Mouse (Mus musculus) lung, embryonic 16.5 days (tissue): Measurements from ENCODE around the gene Chst8. TPM values are rescaled to one million over a fixed set of nuclear protein-coding genes. Genes with fewer than 3 reads are reported as not detected.

ENCODE experiments used
- ATAC-seq: fragments of 200-750 bp; cut with Nextera tagmentation; 2 replicates; pipeline ENCODE4 v1.8.0; 2017; ENCODE audit warnings: low read depth, mild to moderate bottlenecking, moderate library complexity
- H3K27ac ChIP-seq: fragments of 300-500 bp; sonication (generic); 2 replicates; pipeline ENCODE4 v1.5.1; 2014; ENCODE audit warnings: mild to moderate bottlenecking, control low read depth, low read length
- H3K27me3 ChIP-seq: fragments of 300-500 bp; sonication (generic); 2 replicates; pipeline ENCODE4 v1.6.1; 2014; ENCODE audit warnings: low read depth, low read length, mixed read lengths; ENCODE audit not compliant: control insufficient read depth, insufficient read depth
- H3K36me3 ChIP-seq: fragments of 300-500 bp; sonication (generic); 2 replicates; pipeline ENCODE4 v1.6.1; 2014; ENCODE audit warnings: low read length; ENCODE audit not compliant: control insufficient read depth, insufficient read depth
- H3K4me1 ChIP-seq: fragments of 300-500 bp; sonication (generic); replicated peaks from 2 replicates; pipeline ENCODE4 v1.6.1; 2014; ENCODE audit warnings: low read length, mixed read lengths; ENCODE audit not compliant: control insufficient read depth, insufficient read depth
- H3K4me2 ChIP-seq: fragments of 300-500 bp; sonication (generic); 2 replicates; pipeline ENCODE4 v1.6.1; 2014; ENCODE audit warnings: low read depth, low read length, control low read depth
- H3K4me3 ChIP-seq: fragments of 300-500 bp; sonication (generic); 2 replicates; pipeline ENCODE4 v1.5.1; 2014; ENCODE audit warnings: mild to moderate bottlenecking, low read length, control low read depth
- H3K9ac ChIP-seq: fragments of 300-500 bp; sonication (generic); 2 replicates; pipeline ENCODE4 v1.6.1; 2014; ENCODE audit warnings: low read length, control low read depth
- H3K9me3 ChIP-seq: fragments of 300-500 bp; sonication (generic); 2 replicates; pipeline ENCODE4 v1.6.1; 2016; ENCODE audit warnings: low read length; ENCODE audit not compliant: control insufficient read depth
- WGBS: fragments of 180-500 bp; shearing (Covaris S2); extraction: QIAGEN DNeasy Blood & Tissue Kit; methylation state at CpG from one replicate; pipeline ENCODE4 v1.1.7; 2014; 5-methylcytosine and 5-hydroxymethylcytosine counted together
- polyA plus RNA-seq: library from polyadenylated mRNA; unstranded; fragments of >200 nt; fragmentation: Nextera tagmentation; extraction: Ambion mirVana; gene quantifications from 2 replicates; pipeline ENCODE4 v1.2.1, GENCODE M21; 2015

Gene Chst8
- polyA plus RNA-seq, 1 experiment from 2014 or later: 4.8 TPM

DNA sequence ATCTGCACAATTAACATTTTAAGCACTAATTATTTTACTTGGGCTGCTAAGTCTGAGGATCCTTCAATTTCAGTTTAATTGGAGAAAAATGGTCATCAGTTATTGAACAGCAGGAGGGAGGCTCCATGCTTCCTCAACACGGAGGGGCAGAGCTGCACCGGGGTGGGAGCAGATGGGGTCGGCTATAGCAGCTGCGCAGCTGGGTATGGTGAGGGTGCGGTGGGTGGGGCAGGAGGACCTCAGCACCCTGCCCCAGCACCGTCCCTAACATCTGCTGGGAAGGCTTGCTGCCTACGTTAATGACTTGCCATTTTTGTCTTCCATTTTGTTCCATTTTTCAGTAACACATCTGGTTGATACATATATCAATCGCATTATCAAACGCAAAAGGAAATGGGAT is 116.4 kb downstream of the Chst8 start:
- peaks cover 10% of the 10 kb centered on the region; the same call in 1 of the 2 replicates for H3K4me1 ChIP-seq
- no peak overlapping the region for H3K4me3 ChIP-seq
- H3K27ac ChIP-seq: no peak overlapping the region
- ATAC-seq: no peak
- H3K27me3 ChIP-seq: no peaks in the 10 kb centered on the region; the same call in 1 of the 2 replicates
- H3K4me2 ChIP-seq: no peak overlapping the region
- no peaks in the 10 kb centered on the region for H3K36me3 ChIP-seq
- H3K9me3 ChIP-seq: no peaks in the 10 kb centered on the region
- WGBS: 63% methylated on average over 9 of the region's 9 CpGs
- H3K9ac ChIP-seq: no peak overlapping the region

DNA sequence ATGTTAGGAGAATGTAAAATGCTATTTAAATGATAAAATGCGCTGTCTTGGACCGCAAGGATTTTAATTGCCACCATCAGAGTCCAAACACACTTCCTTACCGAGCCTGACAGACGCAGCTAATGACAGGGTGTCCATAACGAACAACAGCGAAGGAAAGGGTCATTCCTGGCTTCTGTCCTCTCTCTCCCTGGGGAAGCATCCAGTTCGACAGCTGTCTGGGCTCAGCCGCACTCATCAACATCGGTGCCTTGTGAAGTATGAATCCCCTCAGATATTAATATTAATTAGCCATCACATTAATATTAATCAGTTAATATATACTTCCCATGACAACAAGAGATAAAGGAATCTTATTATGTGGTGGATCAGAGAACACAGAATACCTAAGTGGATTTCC is 117.6 kb downstream of the Chst8 start:
- H3K4me2 ChIP-seq: no peak overlapping the region

DNA sequence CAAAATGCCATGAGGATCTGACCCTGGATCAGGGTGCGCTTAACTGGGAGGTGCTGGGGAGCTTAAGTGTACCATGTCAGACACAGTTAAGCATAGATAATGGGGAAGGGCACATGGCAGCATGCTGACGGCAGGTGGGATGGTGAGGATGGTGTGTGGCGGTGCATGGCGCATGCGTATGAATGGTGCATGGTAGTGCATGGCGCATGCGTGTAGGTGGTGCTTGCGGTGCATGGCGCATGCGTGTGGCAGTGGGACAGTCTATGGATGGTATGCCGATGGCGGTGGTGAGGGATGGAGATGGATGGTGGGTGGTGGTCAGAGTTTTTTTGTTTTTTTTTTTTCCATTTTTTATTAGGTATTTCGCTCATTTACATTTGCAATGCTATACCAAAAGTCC is 118.6 kb downstream of the Chst8 start:
- no peaks in the 10 kb centered on the region for H3K36me3 ChIP-seq
- no peak overlapping the region for H3K4me2 ChIP-seq
- H3K9ac ChIP-seq: no peak overlapping the region
- H3K9me3 ChIP-seq: no peaks in the 10 kb centered on the region
- 92% methylated on average over 13 of the region's 13 CpGs for WGBS
- peaks cover 13% of the 10 kb centered on the region for H3K4me1 ChIP-seq
- no peak overlapping the region for H3K4me3 ChIP-seq
- H3K27me3 ChIP-seq: no peaks in the 10 kb centered on the region; the same call in 1 of the 2 replicates
- no peak for ATAC-seq
- H3K27ac ChIP-seq: no peak overlapping the region

More for the DNA sequence above, 117.6 kb downstream of the Chst8 start:
- ATAC-seq: peak; percentile 93
- Histone ChIP-seq H3K27me3 (no peaks in the 10 kb centered on the region; the same call in 1 of the 2 replicates), H3K27ac (no peak overlapping the region), H3K4me1 (peaks cover 10% of the 10 kb centered on the region; the same call in 1 of the 2 replicates), H3K9me3 (no peaks in the 10 kb centered on the region), H3K9ac (no peak overlapping the region), H3K36me3 (no peaks in the 10 kb centered on the region), H3K4me3 (no peak overlapping the region)
- 45% methylated on average over 9 of the region's 9 CpGs for WGBS

DNA sequence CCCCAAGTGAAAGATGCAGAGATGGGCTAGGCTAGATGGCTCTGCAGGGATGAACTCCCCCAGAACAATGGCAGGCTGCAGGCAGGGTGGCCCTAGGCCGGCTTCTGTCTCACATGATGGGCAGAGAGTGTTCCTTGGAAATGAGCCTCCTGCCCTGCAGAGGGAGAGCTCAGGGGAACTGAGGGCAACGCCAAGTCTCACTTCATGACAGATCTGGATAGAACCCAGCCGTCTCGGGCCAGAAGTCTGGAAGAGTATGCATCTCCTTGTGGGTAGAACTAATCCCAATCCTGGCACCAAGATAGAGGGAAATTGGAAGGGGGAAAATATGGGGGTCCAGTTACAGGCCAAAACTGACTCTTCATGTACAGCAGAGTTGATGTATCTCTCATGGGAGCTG is 119.4 kb downstream of the Chst8 start:
- Histone ChIP-seq H3K36me3 (no peaks in the 10 kb centered on the region), H3K27me3 (no peaks in the 10 kb centered on the region; the same call in 1 of the 2 replicates), H3K4me1 (peaks cover 15% of the 10 kb centered on the region), H3K9me3 (no peaks in the 10 kb centered on the region), H3K4me2 (no peak overlapping the region), H3K27ac (no peak overlapping the region), H3K9ac (no peak overlapping the region), H3K4me3 (no peak overlapping the region)
- ATAC-seq: peak; percentile 43
- WGBS: 56% methylated on average over 4 of the region's 4 CpGs

DNA sequence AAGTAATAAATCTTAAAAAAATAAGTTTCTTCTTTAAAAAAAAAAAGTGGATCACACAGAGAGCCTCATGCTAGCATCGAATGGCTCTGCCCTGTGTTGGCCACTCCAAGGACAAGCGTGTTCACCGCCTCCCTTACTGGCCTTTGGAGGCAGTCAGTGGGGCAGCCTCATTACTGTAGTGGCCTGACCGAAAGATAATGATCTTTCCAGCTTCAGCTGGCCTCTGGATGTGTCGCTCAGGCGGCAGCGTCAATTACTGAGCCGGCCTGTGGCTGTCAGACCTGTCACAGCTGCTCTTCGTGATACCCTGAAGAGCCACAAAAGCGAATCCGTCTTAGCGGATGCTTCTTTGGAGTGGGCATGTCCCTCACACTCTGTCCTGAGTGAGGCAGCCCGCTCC is 122.4 kb downstream of the Chst8 start:
- H3K4me3 ChIP-seq: no peak overlapping the region
- 46% methylated on average over 13 of the region's 13 CpGs for WGBS

DNA sequence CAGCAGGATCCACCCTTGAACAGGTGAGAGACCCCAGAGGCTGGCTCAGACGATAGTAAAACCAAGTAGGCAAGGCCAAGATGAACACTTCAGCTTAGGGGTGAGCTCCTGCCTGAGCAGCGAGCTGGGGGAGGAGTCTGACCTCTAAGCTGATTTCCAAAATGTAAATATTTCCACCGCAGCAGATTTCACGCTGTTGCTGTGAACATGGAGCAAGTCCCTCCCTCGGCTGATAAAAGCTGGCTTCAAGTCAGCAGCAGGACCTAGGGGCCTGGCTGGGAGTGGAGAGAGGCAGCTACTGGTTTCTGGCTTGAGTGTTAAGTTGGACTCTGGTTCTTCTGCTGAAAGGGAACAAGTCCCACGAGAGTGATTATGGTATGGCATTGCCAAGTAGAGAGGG is 123.5 kb downstream of the Chst8 start:
- Histone ChIP-seq H3K27ac (no peak overlapping the region), H3K4me3 (no peak overlapping the region), H3K4me1 (peaks cover 10% of the 10 kb centered on the region), H3K27me3 (peaks cover 7% of the 10 kb centered on the region; the same call in 1 of the 2 replicates), H3K36me3 (no peaks in the 10 kb centered on the region), H3K4me2 (no peak overlapping the region), H3K9me3 (no peaks in the 10 kb centered on the region), H3K9ac (no peak overlapping the region)
- 2% methylated on average over 5 of the region's 6 CpGs for WGBS
- peak; percentile 41; the same call in 1 of the 2 replicates for ATAC-seq

More for the DNA sequence above, 122.4 kb downstream of the Chst8 start:
- Histone ChIP-seq H3K9ac (no peak overlapping the region), H3K27me3 (peaks cover 3% of the 10 kb centered on the region; the same call in 1 of the 2 replicates), H3K4me2 (no peak overlapping the region), H3K27ac (no peak overlapping the region), H3K36me3 (no peaks in the 10 kb centered on the region), H3K4me1 (peaks cover 15% of the 10 kb centered on the region), H3K9me3 (no peaks in the 10 kb centered on the region)
- ATAC-seq: no peak

DNA sequence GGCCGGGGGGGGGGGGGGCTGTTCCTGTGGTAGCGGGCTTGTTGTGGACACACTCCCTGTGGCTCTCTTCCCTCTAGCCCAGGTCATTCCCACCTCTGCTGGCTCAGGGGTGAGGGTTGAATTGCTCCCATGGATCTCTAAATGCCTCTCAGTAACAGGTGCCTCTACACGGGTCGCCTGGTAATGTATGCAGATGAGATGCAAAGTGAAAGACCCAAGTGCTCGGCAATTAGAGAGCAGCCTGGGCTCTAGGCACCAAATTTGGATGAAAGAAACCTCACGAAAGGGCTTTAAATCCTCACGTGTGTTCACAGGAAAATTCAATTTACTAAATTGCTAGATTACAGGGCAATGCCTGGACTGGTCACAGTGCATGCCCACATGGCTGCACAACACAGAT is 126.7 kb downstream of the Chst8 start:
- Histone ChIP-seq H3K27ac (no peak overlapping the region), H3K36me3 (no peaks in the 10 kb centered on the region), H3K27me3 (peaks cover 7% of the 10 kb centered on the region; the same call in 1 of the 2 replicates), H3K4me1 (peaks cover 5% of the 10 kb centered on the region), H3K9me3 (no peaks in the 10 kb centered on the region), H3K4me2 (no peak overlapping the region), H3K4me3 (no peak overlapping the region), H3K9ac (no peak overlapping the region)
- 42% methylated on average over 7 of the region's 7 CpGs for WGBS
- no peak for ATAC-seq

DNA sequence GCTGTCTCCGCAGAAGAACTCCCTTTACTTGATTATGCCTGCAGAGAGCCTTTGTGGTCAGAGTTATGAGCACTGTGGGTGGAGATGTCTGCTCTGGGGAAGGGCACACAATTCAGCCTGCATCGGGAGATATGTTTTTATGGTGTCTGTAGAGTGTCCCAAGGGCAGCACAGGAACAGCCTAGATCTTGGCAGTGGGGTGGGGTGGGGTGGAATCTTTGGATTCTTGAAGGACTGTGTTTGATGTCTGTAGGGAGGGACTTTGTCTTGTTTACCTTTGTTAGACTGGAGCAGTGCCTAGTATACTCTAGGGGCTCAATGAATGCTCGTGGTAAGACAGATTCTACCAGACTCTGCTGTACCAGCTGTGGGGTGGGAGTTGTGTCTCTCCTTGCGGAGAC is 127.3 kb downstream of the Chst8 start:
- Histone ChIP-seq H3K27me3 (peaks cover 7% of the 10 kb centered on the region; the same call in 1 of the 2 replicates), H3K4me1 (peaks cover 5% of the 10 kb centered on the region), H3K4me2 (no peak overlapping the region), H3K9ac (no peak overlapping the region), H3K27ac (no peak overlapping the region), H3K9me3 (no peaks in the 10 kb centered on the region), H3K4me3 (no peak overlapping the region), H3K36me3 (no peaks in the 10 kb centered on the region)
- no peak for ATAC-seq
- WGBS: 54% methylated on average over 4 of the region's 4 CpGs

DNA sequence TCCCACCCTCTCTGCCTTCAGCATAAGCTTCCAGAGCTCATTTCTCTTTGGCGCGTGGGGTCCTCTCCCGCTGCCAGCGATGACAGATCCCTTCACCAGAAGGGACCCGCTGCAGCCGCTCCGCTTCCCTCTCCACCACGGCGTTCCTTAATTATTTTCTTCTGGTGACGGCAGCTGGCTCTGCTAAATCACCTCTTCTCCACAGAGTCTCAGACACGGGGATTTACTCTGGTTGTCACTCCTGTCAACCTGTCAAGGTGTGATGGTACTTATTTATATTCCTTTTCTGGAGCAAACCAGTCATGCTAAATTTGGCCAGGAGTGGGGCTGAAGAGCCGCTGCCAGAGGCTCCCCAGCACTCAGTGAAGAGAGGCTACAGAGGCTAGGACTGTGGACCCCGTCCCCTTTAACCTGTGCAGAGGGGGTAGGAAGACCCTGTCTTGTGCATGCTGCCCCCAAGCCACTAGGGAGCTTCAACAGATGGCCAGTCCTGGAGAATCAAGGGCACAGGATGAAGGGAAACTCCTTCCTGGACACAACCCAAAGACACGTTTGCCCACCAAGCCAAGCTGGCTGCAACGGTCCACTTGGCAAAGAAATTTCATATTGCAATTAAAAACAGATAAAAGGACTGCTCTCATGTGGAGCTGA is 131.6 kb downstream of the Chst8 start:
- ATAC-seq: no peak
- whole genome bisulfite sequencing: 31% methylated on average over 15 of the region's 15 CpGs
- no peaks in the 10 kb centered on the region for H3K9me3 ChIP-seq

More for the DNA sequence above, 131.6 kb downstream of the Chst8 start:
- Histone ChIP-seq H3K4me1 (no peaks in the 10 kb centered on the region), H3K4me2 (no peak overlapping the region), H3K4me3 (no peak overlapping the region), H3K9ac (no peak overlapping the region), H3K36me3 (no peaks in the 10 kb centered on the region), H3K27me3 (peaks cover 6% of the 10 kb centered on the region), H3K27ac (no peak overlapping the region)
